Mouse (Mus musculus) forelimb bud, embryonic 11.5 days (tissue): Measurements from ENCODE around the gene Wap.

ENCODE experiments used
- DNase-seq: peaks from one replicate; pipeline ENCODE4 v3.0.0-alpha.2; 2012; ENCODE audit warnings: low read depth, low spot score

Gene Wap

DNA sequence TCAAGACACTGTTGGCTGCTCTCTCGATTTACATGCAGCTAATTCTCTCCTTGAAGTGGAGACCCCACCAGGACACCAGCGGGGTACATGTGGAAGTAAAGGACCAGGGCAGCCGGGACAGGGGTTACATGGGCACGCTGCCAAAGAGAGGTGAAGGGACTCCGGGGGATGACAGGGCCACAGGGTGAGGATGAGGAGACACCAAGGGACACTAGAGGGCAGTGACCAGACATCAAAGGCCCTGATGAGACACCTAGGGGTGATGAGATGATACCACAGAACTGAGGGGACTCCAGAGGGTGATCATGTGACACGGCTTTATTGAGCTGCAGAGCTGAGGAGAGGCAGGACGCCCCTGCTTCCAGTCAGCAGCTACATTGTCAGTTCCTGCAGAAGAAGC lies 40.9 kb downstream of the Wap start:
- no peak for DNase-seq

DNA sequence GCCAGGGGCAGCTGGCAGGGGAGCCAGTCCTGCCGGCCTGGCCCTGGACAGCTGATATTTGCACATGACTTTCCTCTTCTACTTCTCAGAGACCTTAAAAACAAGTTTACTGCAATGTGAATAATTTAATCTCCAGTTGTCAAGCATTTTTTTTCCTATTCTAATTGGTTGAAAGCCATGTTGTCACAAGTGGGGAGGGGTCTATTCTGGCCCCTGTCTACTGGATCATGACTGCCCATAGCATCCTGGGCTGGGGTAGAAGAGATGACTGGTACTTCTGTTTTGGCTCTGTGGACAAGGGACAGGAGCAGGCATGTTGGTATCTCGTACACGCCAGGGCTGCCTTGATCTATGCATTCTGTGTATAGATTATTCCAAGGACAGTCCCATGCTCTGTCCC lies 41.8 kb downstream of the Wap start:
- DNase-seq: no peak

DNA sequence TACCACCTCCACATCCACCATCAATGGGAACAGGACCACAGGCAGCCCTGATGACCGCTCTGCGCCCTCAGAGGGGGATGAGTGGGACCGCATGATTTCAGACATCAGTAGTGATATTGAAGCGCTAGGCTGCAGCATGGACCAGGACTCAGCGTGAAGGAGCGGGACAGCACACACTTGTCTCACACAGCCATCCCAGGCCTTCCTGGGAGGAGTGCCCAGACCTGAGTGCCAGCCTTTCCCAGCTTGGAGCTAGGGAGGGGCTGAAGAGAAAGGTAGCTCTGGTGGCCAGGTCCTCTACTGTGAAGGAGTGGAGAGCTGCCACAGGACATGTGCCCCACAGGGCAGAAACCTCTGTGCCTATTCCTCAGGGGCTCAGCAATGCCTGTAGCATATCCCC lies 42.2 kb downstream of the Wap start:
- DNase-seq: no peak

DNA sequence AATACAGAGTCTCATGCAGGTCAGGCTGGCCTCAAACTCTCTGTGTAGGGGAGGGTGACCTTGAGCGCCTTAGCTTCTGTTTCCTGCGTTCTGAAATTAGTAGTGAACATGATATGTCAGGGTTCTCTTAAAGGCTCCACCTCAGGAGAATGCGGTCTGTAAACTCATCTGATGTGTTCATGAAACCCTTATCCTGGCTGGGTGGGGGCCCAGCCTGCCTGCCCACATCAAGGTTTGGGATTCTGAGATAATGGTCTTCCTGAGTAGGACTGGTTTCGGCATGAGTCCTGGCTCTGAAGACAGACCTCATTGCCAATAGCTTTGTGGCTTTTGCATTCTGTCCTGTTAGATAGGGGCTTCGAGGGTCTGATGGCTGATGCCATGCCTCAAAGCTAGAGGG lies 43.1 kb downstream of the Wap start:
- no peak for DNase-seq

DNA sequence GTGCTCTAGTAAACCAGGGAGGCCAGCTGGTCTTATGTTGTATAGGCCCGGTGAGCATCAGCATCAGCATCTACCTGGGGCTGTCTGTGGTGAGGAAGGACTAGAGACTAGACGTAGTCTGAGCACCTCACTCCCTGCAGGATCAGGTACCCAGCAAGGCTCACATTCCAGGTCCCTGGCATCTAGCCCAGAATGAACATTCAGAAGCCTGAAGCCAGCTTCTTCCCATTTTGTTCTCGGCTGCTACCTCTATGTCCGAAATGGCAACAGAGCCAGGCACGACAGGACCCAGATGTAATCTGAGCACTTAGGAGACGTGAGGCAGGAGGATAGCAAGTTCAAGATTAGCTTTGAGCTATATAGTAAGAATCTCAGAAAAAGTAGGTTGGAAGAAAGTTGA lies 43.6 kb downstream of the Wap start:
- no peak for DNase-seq

DNA sequence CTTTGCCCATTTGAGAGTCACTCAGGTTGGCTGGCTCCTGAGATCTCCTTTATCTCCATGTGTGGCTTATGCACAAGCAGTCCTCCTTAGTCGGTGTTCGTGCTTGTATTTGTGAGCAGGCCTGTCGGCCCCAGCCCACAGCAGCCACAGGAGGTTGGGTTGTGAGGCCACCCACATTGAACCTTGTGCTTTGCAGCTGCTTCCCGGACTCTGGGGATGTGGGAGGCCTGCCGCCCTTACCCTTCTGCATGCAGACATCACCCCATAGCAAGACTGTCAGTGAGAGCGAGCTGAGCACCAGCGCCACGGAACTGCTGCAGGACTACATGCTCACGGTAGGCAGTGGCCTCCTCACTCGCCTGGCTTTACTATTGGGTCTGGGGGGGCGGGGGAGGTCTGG lies 45.0 kb downstream of the Wap start:
- no peak for DNase-seq

DNA sequence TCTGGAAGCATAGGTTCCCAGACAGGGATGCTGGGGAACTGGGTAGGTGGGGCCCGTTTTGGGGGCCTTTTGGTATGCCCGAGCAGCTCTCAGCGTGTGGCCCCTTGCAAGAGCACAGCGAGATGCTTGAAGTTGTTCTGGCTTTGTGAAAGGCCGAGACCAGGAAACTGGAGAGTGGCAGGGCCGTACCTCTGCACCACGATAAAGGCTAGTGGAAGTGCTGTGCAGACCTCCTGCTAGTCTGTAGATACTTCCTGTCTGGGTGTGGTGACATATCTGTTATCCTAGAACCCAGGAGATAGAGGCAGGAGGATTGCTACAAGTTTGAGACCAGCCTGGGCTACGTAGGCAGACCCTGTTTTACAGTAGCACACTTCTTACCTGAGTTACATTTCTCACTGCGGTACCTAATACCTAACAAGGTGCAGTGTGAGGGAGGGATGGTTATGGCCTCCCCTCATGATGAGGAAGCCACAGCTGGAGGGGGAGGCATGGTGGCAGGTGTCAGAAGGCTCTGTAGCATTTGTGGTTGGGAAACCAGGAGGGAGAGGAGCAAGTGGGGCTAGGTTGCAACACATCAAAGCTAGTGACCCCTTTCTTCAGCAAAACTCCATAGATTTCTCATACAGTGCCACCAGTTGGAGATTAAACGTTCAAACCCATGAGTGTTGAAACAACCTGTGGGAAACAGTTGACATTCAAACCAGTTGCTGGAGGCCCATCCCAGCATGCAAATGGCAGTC lies 47.3 kb downstream of the Wap start:
- DNase-seq: no peak

DNA sequence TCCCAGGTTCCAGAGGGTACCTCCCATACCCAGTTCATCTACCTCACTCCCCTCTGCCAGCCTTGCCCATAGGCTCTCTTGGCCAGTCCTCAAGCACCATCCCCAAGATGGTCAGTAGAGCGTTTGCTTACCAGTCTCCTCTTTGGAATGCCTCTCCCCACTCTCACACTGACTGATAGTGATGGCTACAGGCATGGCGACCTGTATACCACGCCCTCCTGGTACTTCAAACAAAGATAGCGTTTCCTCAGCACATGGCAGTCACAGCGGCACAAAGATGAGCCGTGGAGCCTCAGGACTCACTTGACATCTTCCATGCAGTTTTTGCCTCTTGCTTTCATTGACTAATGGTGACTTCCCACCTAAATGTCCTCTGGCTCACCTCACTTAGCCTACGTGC lies 48.6 kb downstream of the Wap start:
- DNase-seq: no peak

DNA sequence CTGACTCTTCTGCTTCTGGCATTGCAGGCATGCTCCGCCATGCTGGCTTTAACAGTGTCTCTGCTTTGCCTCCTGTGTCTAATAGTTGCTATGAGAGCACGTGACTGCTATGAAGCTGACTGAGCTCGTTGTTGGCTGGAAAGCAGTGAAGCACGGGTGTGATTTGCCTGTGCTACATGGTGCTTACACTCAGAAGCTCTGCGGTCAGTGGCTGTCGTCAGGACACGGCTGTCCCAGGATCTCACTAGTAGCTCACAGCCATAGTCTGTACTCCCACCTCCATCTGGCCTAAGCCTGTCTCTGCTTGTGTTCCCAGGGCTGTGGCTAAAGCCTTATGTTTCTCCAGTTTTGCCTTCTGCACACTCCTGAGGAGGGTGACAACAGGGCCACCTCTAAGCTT lies 50.1 kb downstream of the Wap start:
- DNase-seq: no peak

DNA sequence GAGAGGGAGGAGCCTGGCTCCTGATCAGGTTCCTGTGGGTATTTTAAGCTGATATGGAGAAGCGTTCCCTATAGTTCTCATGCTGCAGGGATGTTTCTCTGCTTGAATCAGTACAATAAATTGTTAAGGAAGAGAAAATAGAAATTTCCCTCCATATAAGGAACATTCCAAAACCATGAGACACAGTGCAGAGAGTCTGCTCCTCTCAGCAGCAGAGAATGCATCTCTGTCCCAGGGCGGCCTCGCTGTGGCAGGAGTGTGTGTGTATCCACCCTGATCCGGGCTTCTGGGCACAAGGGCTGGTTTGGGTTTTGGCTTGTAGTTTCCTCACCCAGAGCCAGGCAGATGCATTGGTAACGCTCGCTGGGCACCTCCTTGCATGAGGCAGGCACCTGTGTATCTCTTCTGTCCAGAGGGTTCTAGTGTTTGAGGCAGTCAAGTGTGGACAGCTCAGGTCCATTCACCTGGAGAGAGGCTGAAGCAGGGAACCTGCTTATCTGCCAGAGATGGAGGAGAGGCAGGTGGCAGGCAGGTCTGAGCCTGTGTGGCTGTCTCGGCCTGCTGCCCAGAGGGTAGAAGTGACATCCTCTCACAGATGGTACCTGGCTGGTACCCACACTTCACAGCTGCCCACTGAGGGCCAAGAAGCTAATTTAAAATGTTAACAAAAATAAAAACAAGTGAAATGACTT lies 51.0 kb downstream of the Wap start:
- DNase-seq: no peak

DNA sequence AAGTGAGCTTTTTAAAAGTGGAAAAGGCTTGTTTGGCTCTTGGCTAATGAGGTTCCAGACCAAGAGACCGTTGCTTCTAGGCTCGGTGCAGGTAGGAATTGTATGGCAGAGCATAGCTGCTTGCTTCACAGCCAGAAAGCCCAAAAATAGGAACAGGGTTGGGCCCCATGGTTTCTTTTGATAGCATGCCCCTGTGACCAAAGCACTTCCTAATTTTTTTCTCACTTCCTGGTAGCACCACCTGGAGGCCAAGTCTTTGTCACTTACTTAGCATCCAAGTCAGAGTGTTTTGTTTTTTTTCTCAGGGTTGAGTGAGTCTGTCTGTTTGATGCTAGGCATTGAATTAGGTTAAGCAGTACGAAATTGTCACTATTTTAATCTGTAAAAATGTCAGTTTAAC lies 51.8 kb downstream of the Wap start:
- DNase-seq: no peak

DNA sequence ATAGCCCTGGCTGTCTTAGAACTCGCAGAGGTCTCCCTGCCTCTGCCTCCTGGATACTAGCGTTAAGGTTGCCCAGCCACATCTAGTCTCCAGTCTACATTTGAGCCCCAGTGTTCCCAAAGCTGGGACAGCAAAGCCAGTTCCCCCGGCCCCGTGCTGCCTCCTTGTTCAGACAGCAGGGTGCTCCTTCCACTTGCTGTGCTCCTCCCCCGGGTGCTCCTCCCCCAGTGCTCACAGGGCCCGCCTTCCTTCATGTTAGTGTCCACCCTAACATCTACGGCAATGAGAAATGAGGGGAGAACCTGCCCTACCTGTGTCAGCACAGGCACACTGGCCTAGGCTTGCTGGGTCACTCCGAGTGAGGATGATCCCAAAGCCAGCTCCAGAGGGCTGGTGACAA lies 52.7 kb downstream of the Wap start:
- no peak for DNase-seq
